9 mouse cellular contexts compared by ENCODE assay signal in genomic region chr1:130575962-130576361, GRCm38 (mm10). TPM values are rescaled to one million over a fixed set of nuclear protein-coding genes. Genes with fewer than 3 reads are reported as not detected.
DNase-seq lines count a peak whose midpoint lies in the region; ATAC-seq and TF ChIP-seq lines count a peak whose summit lies in the region.
"Had no signal": no experiment of that assay in that cellular context is flagged by ENCODE, and none has a peak within 500 bp of the region (broad histone marks: within the 10 kb centered on the region; RNA-seq: fewer than 3 reads in every experiment).

No protein-coding gene starts in this region.

- no peak overlapping the region for H3K4me3 ChIP-seq in left cerebral cortex, adult 2 months
- H3K4me3 ChIP-seq: stomach, embryonic 15.5 days had no signal

- DNase-seq in cerebellum, adult 8-10 months, result peak; percentile 9
- no peak for DNase-seq in cerebellum, adult 11 months
- peak; percentile 39 to 43 for DNase-seq in left cerebral cortex, adult 2 months (ENCODE audit: extremely low spot score in 1 of 2, low spot score in 2 of 2)
- DNase-seq in left cerebral cortex, adult 8-10 months (ENCODE audit: low spot score in 2 of 2), result no peak
- peak; percentile 6 for DNase-seq in adrenal gland, postnatal 25 days
- DNase-seq in kidney, postnatal 10 days, result peak; percentile 66
- DNase-seq in naive thymus-derived CD4-positive, alpha-beta T cell, adult 2 months (ENCODE audit: low read depth), result peak; percentile 66

- H3K27ac ChIP-seq in left cerebral cortex, adult 2 months, result no peak overlapping the region
- H3K27ac ChIP-seq: stomach, embryonic 15.5 days had no signal

- intact Hi-C loops in left cerebral cortex, adult 2 months (cut with DNase I), result loop anchor here (10.0 kb wide), 1 partner anchor 59 kb away; no protein-coding TSS in a partner anchor

- no peak for ATAC-seq in erythroblast, adult 5-6 weeks (replicated peaks; ENCODE audit: low FRiP score, poor library complexity, severe bottlenecking)

- TF ChIP-seq CTCF in left cerebral cortex, adult 2 months (IDR thresholded peaks at IDR 0.05), result peak; percentile 57

RNA-seq across cellular contexts. Expression of gene Zp3r, which starts 53.5 kb away (rescaled TPM):
- not detected for total RNA-seq in left cerebral cortex, adult 2 months (2021)
- total RNA-seq in left cerebral cortex, adult 8-10 months (2022), result under 1 TPM in 2 of 4 experiments, not detected in 2; 0.24 to 0.25 TPM
- not detected in 2 replicates for total RNA-seq in adrenal gland, postnatal 25 days (2021)
- 0.42 TPM in 1 of 2 replicates, not detected in the other for total RNA-seq in erythroblast, adult 5-6 weeks (2015; ENCODE audit: low replicate concordance)
- not detected in 2 replicates for total RNA-seq in erythroblast, adult 5-6 weeks (2017; ENCODE audit: low replicate concordance)

Comparison
In these comparisons a context has a peak if more than half of its experiments do, and no peak if none do; other contexts are left out.
1. DNase-seq: peak in cerebellum, adult 8-10 months (single experiment), left cerebral cortex, adult 2 months (2 of 2), adrenal gland, postnatal 25 days (single experiment), kidney, postnatal 10 days (single experiment) and naive thymus-derived CD4-positive, alpha-beta T cell, adult 2 months (single experiment); none in cerebellum, adult 11 months (single experiment) and left cerebral cortex, adult 8-10 months (0 of 2).